Mouse (Mus musculus): ENCODE data around the gene Ercc6. TPM values are rescaled to one million over a fixed set of nuclear protein-coding genes. Genes with fewer than 3 reads are reported as not detected.

The Ercc6 gene
- total RNA-seq, 1 experiment, result 23.0 TPM

DNA sequence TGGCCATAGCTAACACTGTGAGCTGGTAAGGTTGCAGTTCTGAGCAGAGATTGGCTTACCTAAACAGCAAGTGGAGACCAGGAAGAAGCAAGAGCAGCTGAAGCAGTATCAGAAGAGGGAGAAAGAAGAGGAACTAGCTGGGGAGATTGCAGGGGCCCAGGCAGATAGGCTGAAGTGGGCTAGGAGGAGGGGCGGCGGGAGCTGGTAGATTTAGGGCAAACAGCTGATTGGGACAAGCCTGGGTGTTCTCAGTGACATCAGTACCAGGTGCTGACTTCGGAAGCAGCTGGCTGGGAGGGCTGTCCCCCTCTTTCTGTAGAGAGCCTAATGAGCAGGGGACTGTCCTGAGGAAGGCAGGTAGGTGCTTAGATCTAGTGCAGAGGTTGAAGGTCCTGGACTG lies 48.1 kb downstream of the Ercc6 start:
- in situ Hi-C loops (cut with MboI; ENCODE audit: low sequenced_read_pairs in 2 of 2, unreplicated experiment in 2 of 2), result no loop called here
- no peak overlapping the region for H3K9ac ChIP-seq (ENCODE audit: insufficient read depth, low read depth, low read length, poor library complexity, severe bottlenecking)
- H3K9me3 ChIP-seq (ENCODE audit: control insufficient read depth, insufficient read depth, low read depth, low read length), result no peaks in the 10 kb centered on the region
- no peak overlapping the region for H3K4me3 ChIP-seq (ENCODE audit: insufficient read depth in 1 of 2, low read depth in 1 of 2, low read length in 2 of 2, poor library complexity in 1 of 2, severe bottlenecking in 1 of 2)
- no peak overlapping the region for H3K27ac ChIP-seq (ENCODE audit: insufficient read depth, low read depth, low read length, poor library complexity, severe bottlenecking)
- peaks cover 28% of the 10 kb centered on the region for H3K36me3 ChIP-seq (ENCODE audit: control insufficient read depth, insufficient read depth, low read length, poor library complexity, severe bottlenecking)
- DNase-seq (ENCODE audit: low read depth, low spot score), result no peak
- H3K4me1 ChIP-seq (ENCODE audit: control insufficient read depth in 2 of 2, insufficient read depth in 2 of 2, low read length in 2 of 2, poor library complexity in 1 of 2), result no peaks in the 10 kb centered on the region
- TF ChIP-seq MAFK (IDR thresholded peaks at IDR 0.05; ENCODE audit: insufficient read depth, low read depth, low read length), result no peak
- TF ChIP-seq ZNF384 (IDR thresholded peaks at IDR 0.05; ENCODE audit: low read depth, low read length), result no peak
- TF ChIP-seq CHD2 (IDR thresholded peaks at IDR 0.05; ENCODE audit: low read depth, low read length), result no peak
- no peak for TF ChIP-seq HCFC1 (IDR thresholded peaks at IDR 0.05; ENCODE audit: borderline replicate concordance, insufficient read depth, low read length)
- TF ChIP-seq ZC3H11A (IDR thresholded peaks at IDR 0.05; ENCODE audit: borderline replicate concordance, low read depth, low read length), result no peak

DNA sequence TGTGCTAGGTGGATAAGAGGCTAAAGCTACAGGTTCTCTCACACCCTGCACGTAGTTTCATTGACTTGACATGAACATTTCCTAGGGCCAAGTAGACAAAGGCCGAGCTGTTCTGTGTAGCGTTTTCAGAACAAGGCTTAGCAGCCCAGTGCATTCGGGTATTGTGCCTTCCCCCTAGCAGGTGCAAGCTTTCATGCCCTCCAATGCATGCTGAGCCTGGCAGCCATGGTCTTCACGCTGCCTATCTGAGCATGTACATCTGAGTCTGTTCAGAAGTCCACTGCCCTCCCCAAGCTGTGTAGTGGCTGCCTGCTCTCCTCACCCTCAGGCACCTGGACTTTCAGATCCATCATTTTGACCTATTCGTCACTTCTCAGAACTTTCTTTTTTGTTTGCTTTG lies 50.3 kb downstream of the Ercc6 start:
- no peak overlapping the region for H3K4me3 ChIP-seq (ENCODE audit: insufficient read depth in 1 of 2, low read depth in 1 of 2, low read length in 2 of 2, poor library complexity in 1 of 2, severe bottlenecking in 1 of 2)
- no peak for TF ChIP-seq MAFK (IDR thresholded peaks at IDR 0.05; ENCODE audit: insufficient read depth, low read depth, low read length)
- TF ChIP-seq ZNF384 (IDR thresholded peaks at IDR 0.05; ENCODE audit: low read depth, low read length), result no peak
- no peak for TF ChIP-seq ZC3H11A (IDR thresholded peaks at IDR 0.05; ENCODE audit: borderline replicate concordance, low read depth, low read length)
- TF ChIP-seq HCFC1 (IDR thresholded peaks at IDR 0.05; ENCODE audit: borderline replicate concordance, insufficient read depth, low read length), result no peak
- TF ChIP-seq CHD2 (IDR thresholded peaks at IDR 0.05; ENCODE audit: low read depth, low read length), result no peak
- no peak overlapping the region for H3K9ac ChIP-seq (ENCODE audit: insufficient read depth, low read depth, low read length, poor library complexity, severe bottlenecking)
- no peaks in the 10 kb centered on the region for H3K9me3 ChIP-seq (ENCODE audit: control insufficient read depth, insufficient read depth, low read depth, low read length)
- no peaks in the 10 kb centered on the region for H3K4me1 ChIP-seq (ENCODE audit: control insufficient read depth in 2 of 2, insufficient read depth in 2 of 2, low read length in 2 of 2, poor library complexity in 1 of 2)
- H3K27ac ChIP-seq (ENCODE audit: insufficient read depth, low read depth, low read length, poor library complexity, severe bottlenecking), result no peak overlapping the region
- peaks cover 31% of the 10 kb centered on the region for H3K36me3 ChIP-seq (ENCODE audit: control insufficient read depth, insufficient read depth, low read length, poor library complexity, severe bottlenecking)
- DNase-seq (ENCODE audit: low read depth, low spot score), result no peak
- in situ Hi-C loops (cut with MboI; ENCODE audit: low sequenced_read_pairs in 2 of 2, unreplicated experiment in 2 of 2), result no loop called here

DNA sequence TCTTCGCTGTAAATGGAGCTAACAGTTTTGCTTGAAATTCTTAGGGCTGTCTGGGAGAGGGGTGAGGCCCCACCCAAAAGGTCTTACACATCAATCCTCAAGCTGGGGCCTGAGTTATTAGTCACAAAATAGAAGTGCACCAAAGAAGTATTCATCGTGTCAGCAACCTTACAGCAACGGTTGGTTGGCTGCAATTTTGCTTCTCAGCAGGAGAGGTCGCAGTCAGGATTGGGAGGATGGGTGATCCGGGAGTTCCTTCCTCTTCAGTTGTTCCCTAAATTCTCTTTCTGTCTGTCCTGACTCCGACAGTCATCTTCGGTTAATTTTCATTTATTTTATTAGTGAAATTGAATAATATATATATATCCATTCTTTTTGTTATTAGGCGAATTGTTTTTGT lies 59.2 kb downstream of the Ercc6 start:
- Histone ChIP-seq H3K27ac (ENCODE audit: insufficient read depth, low read depth, low read length, poor library complexity, severe bottlenecking) (no peak overlapping the region), H3K36me3 (ENCODE audit: control insufficient read depth, insufficient read depth, low read length, poor library complexity, severe bottlenecking) (peaks cover 26% of the 10 kb centered on the region), H3K9me3 (ENCODE audit: control insufficient read depth, insufficient read depth, low read depth, low read length) (no peaks in the 10 kb centered on the region), H3K4me1 (ENCODE audit: control insufficient read depth in 2 of 2, insufficient read depth in 2 of 2, low read length in 2 of 2, poor library complexity in 1 of 2) (peaks cover 0 to 4% of the 10 kb centered on the region in 2 experiments; a peak in 1 of 4 replicates), H3K4me3 (ENCODE audit: insufficient read depth in 1 of 2, low read depth in 1 of 2, low read length in 2 of 2, poor library complexity in 1 of 2, severe bottlenecking in 1 of 2) (no peak overlapping the region), H3K9ac (ENCODE audit: insufficient read depth, low read depth, low read length, poor library complexity, severe bottlenecking) (no peak overlapping the region)
- no peak for TF ChIP-seq HCFC1 (IDR thresholded peaks at IDR 0.05; ENCODE audit: borderline replicate concordance, insufficient read depth, low read length)
- no peak for TF ChIP-seq CHD2 (IDR thresholded peaks at IDR 0.05; ENCODE audit: low read depth, low read length)
- no peak for TF ChIP-seq MAFK (IDR thresholded peaks at IDR 0.05; ENCODE audit: insufficient read depth, low read depth, low read length)
- no peak for TF ChIP-seq ZNF384 (IDR thresholded peaks at IDR 0.05; ENCODE audit: low read depth, low read length)
- TF ChIP-seq ZC3H11A (IDR thresholded peaks at IDR 0.05; ENCODE audit: borderline replicate concordance, low read depth, low read length), result no peak
- in situ Hi-C loops (cut with MboI; ENCODE audit: low sequenced_read_pairs in 2 of 2, unreplicated experiment in 2 of 2), result no loop called here
- DNase-seq (ENCODE audit: low read depth, low spot score), result no peak

DNA sequence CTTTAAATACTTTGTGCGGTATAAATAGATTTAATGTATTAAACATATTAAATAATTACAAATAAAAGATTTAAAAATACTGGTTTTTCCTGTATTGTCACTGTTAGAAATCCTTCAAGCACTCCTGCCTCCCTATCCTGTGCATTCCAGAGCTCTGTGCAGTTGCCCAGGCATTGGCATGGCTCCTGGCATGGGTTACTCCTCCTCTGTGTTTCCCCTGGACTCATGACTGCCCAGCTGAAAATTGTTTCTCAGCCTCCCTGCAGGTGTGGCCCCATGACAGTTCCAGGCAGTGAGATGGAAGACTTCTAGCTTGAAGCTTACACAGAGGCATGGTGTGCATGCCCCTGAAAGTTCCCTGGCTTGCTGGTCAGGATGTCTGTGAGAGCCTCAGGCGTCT lies 65.1 kb downstream of the Ercc6 start:
- no peak for DNase-seq (ENCODE audit: low read depth, low spot score)
- TF ChIP-seq MAFK (IDR thresholded peaks at IDR 0.05; ENCODE audit: insufficient read depth, low read depth, low read length) (no peak), ZNF384 (IDR thresholded peaks at IDR 0.05; ENCODE audit: low read depth, low read length) (no peak), HCFC1 (IDR thresholded peaks at IDR 0.05; ENCODE audit: borderline replicate concordance, insufficient read depth, low read length) (no peak), ZC3H11A (IDR thresholded peaks at IDR 0.05; ENCODE audit: borderline replicate concordance, low read depth, low read length) (no peak), CHD2 (IDR thresholded peaks at IDR 0.05; ENCODE audit: low read depth, low read length) (no peak)
- no peaks in the 10 kb centered on the region for H3K4me1 ChIP-seq (ENCODE audit: control insufficient read depth in 2 of 2, insufficient read depth in 2 of 2, low read length in 2 of 2, poor library complexity in 1 of 2)
- H3K9me3 ChIP-seq (ENCODE audit: control insufficient read depth, insufficient read depth, low read depth, low read length), result no peaks in the 10 kb centered on the region
- no peak overlapping the region for H3K9ac ChIP-seq (ENCODE audit: insufficient read depth, low read depth, low read length, poor library complexity, severe bottlenecking)
- H3K27ac ChIP-seq (ENCODE audit: insufficient read depth, low read depth, low read length, poor library complexity, severe bottlenecking), result no peak overlapping the region
- in situ Hi-C loops (cut with MboI; ENCODE audit: low sequenced_read_pairs in 2 of 2, unreplicated experiment in 2 of 2), result no loop called here
- H3K4me3 ChIP-seq (ENCODE audit: insufficient read depth in 1 of 2, low read depth in 1 of 2, low read length in 2 of 2, poor library complexity in 1 of 2, severe bottlenecking in 1 of 2), result no peak overlapping the region
- H3K36me3 ChIP-seq (ENCODE audit: control insufficient read depth, insufficient read depth, low read length, poor library complexity, severe bottlenecking), result peaks cover 15% of the 10 kb centered on the region

DNA sequence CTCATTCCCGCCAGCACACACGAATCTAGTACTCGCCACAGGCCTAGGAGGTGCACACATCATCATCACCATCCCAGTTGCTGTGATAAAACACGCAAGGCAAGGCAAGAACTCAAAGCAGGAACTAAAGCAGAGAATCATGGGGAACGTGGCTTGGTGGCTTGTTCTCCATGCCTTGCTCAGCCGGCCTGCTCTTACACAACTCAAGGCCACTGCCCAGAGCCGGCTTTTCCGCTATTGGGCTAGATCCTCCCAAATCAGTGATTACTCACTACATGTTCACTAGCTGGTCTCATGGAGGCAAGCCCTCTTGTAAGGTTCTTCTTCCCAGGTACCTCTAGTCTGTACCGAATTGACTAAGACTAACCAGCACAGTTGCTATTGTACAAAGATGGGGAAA lies 70.4 kb downstream of the Ercc6 start:
- in situ Hi-C loops (cut with MboI; ENCODE audit: low sequenced_read_pairs in 2 of 2, unreplicated experiment in 2 of 2), result no loop called here
- no peaks in the 10 kb centered on the region for H3K36me3 ChIP-seq (ENCODE audit: control insufficient read depth, insufficient read depth, low read length, poor library complexity, severe bottlenecking)
- H3K4me1 ChIP-seq (ENCODE audit: control insufficient read depth in 2 of 2, insufficient read depth in 2 of 2, low read length in 2 of 2, poor library complexity in 1 of 2), result no peaks in the 10 kb centered on the region
- no peak for DNase-seq (ENCODE audit: low read depth, low spot score)
- no peak overlapping the region for H3K4me3 ChIP-seq (ENCODE audit: insufficient read depth in 1 of 2, low read depth in 1 of 2, low read length in 2 of 2, poor library complexity in 1 of 2, severe bottlenecking in 1 of 2)
- H3K9me3 ChIP-seq (ENCODE audit: control insufficient read depth, insufficient read depth, low read depth, low read length), result no peaks in the 10 kb centered on the region
- no peak overlapping the region for H3K9ac ChIP-seq (ENCODE audit: insufficient read depth, low read depth, low read length, poor library complexity, severe bottlenecking)
- TF ChIP-seq MAFK (IDR thresholded peaks at IDR 0.05; ENCODE audit: insufficient read depth, low read depth, low read length), result no peak
- no peak for TF ChIP-seq ZC3H11A (IDR thresholded peaks at IDR 0.05; ENCODE audit: borderline replicate concordance, low read depth, low read length)
- H3K27ac ChIP-seq (ENCODE audit: insufficient read depth, low read depth, low read length, poor library complexity, severe bottlenecking), result no peak overlapping the region

Measured in ES-E14 (cell line).